Mouse (Mus musculus): ENCODE measurements around the gene Ksr2.
"Not testable (repeated sequence)": the region's sequence is repeated elsewhere in the genome, so short reads cannot be mapped to it uniquely, and the experiment has no call there.

Ksr2 gene

DNA sequence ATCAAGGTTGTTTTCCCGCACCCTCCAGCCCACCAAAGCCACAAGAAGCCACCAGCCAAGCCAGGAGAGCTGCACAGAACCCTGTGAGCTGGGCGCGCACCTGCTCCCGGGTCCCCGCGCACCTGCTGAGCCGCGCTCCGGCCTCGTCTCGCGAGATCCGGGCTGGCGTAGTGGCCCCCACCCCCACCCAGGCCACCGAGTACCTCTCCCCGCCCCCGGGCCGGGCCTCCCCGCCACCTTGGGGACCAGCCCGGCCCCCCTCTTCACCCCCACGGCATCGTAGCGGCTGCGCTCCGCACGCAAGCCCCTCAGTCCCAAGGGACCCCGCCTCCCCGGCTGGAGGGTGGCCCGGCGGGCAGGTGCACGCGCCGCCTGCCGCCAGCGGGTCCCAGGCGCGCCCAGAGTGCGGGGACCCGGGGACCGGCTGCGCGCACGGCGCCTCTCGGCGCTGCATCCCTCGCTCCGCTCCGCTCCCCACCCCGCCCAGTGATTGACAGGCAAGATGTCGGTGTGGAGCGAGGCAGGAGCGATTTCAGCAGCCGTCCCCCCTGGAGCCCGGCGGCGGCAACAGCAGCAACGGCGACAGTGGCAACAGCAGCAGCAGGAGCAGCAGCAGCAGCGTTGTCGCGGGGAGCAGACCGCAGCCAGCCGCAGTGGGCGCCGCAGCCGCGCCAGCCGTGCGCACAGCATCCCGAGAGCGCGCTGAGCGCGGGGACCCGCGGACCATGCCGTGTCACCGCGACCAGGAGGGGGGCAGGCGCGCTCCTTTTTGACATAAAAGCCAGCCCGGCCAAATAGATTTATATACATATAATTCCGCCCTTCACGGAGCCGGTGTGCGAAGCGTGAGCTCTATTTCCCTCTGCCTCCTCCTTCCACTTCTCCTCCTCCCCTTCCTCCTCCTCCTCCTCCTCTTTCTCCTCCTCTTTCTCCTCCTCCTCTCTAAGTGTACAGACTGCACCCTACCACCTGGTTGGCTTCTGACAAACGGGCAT lies at the start of gene Ksr2:
TSS of gene Ksr2 (plus strand) at position 494 of the 995 bp plus-strand sequence.
- peak; percentile 72 for DNase-seq

DNA sequence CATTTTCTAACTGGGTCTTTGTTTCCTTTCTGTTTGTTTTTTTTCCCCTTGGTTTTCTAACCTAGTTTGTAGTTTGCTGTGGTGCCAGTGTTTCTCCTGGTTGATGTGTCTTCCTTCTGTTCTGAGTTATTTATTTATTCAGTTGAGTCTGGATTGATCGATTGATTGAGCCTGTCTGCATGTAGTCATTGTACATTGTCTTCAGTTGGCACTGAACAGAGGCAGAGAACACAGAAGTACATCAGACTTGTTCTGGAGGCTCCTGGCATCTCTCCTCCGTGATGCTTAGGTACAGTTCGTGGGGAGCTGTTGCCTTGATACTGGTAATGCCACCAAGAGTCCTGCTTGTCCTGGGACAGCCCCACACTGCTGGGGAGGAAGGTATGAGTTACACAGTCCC lies 49.0 kb upstream of the Ksr2 start:
- no peak for DNase-seq

DNA sequence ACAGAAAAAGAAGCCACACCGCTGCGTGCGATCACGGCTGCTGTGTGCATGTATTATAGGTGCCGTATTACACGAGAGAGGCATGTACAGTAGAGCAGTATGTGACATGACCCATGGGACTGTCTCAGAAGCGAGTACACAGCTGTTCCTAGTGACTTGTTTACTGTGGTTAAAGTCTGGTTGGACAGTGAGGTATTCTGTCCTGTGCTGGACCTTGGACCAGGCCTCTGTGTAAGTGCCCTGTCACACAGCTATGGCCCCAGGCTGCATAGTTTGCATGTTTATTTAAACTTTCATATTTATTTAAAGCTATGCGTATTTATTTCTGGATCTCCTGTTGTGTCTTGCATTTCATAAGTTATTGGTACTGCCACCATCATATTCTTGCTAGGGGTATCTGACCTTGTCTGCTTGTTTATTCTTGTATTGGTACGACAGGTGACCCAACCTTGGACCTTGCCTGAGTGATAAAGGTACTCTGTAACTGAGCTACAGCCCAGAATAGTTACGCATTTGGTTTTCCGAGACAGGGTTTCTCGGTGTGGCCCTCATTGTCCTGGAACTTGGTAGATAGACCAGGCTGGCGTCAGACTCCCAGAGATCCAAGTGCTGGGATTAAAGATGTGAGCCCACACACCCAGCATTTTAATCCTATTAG lies 47.8 kb upstream of the Ksr2 start:
- DNase-seq: no peak

DNA sequence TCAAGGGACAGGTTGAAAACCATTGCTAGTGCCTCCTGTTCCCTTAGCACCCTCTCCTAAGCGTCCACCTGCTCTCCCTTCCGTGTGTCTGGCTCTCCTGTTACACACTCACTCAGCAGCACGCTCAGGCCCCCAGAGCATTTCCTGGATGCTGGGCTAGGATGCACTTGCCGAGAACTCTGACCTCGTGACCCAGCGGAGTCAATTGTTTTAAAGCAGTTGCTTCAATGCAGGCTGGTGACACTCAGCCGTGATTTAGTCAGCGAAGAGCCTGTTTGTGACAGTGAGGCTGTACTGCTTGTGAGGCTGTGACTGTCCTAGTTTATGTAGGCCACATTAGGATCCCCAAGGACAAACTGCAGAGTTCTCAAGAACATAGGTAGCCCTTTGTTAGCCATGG lies 46.6 kb upstream of the Ksr2 start:
- DNase-seq: no peak

GRCm38 (mm10) chr5:117370592-117370991 lies 43.2 kb upstream of the Ksr2 start:
- no peak for DNase-seq

GRCm38 (mm10) chr5:117373418-117373817 lies 40.4 kb upstream of the Ksr2 start:
- DNase-seq: no peak

DNA sequence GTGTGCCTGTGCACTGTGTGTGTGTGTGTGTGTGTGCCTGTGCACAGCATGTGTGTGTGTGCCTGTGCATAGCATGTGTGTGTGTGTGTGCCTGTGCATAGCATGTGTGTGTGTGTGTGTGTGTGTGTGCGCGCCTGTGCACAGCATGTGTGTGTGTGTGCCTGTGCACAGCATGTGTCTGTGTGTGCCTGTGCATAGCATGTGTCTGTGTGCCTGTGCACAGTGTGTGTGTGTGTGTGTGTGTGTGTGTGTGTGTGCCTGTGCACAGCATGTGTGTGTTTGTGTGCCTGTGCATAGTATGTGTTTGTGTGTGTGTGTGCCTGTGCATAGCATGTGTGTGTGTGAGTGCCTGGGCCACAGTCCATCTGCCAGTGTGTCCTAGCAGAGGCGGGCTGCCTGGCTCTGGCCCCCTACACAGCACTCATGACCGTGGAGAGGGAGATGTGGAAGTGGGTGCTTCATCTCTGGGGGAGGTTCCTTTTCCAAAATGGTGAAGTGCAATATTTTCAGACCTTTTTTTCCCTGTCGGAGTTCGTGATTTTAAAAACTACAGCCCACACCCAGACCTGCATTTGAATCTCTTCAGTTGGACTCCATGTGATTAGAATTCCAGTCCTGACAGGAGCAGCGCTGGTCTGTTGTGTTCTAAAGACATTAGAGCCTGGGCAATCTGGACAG lies 39.3 kb upstream of the Ksr2 start:
- peak; percentile 44 for DNase-seq

GRCm38 (mm10) chr5:117376331-117376761 lies 37.5 kb upstream of the Ksr2 start:
- DNase-seq: peak; percentile 37

GRCm38 (mm10) chr5:117377731-117378130 lies 36.1 kb upstream of the Ksr2 start:
- DNase-seq: not testable (repeated sequence)

GRCm38 (mm10) chr5:117380199-117380598 lies 33.6 kb upstream of the Ksr2 start:
- DNase-seq: no peak

DNA sequence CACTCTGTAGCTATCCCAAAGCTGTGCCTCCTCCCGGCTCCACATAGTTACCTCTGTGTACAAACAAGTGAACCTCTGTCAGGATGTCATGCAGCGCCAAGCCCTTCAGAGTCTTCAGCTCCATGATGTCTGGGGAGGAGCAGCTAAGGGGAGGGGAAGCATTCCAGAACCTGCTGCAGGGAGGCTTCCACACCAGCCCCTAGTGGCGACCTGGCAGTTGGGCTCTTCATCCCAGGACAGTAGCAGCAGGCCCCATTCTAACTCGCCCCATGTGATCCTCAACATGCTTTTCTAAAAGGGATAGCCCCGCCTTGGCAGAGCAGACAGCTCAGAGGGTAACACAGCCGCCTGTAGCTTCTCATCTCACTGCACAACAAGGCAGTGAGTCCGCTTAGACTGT lies 32.0 kb upstream of the Ksr2 start:
- no peak for DNase-seq

DNA sequence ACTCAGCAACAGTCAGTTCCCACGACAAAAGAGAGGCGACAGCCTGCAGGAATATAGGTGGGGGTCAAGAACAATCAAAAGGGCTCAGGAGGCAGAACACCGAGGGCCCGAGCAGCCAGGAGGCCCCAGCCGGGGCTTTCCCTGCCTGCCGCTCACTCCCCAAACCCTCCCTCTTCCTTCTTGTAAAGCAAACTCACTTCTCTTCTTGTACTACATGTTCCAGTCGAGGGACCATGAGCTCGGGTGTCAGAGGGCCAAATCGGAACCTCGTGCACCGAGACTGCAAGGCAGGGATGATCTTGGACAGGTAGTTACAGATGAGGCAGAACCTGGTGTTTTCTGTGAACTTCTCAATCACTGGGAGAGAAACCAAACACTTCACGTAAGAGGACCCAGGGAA lies 30.6 kb upstream of the Ksr2 start:
- no peak for DNase-seq

DNA sequence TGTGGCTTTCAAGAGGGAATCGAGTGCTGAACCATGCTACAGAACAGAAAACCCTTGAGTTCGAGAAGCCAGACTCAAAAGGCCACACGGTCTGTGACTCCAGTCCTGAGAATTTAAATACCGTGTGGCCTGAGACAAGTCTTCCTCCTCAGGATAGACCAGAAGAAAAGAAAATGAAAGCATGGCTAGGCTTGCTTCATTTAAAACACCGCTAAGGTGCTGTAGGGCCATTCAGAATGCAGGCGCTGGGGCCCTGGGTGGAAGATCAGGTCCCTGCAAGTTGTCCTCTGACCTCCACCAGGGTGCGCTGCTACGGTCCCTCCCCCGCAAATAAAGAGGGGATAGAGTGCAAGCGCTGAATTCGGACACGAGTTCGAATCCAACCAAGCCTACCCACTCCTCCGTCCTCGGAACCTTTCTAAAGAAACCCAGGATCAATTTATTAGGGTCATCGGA lies 25.5 kb upstream of the Ksr2 start:
- no peak for DNase-seq

DNA sequence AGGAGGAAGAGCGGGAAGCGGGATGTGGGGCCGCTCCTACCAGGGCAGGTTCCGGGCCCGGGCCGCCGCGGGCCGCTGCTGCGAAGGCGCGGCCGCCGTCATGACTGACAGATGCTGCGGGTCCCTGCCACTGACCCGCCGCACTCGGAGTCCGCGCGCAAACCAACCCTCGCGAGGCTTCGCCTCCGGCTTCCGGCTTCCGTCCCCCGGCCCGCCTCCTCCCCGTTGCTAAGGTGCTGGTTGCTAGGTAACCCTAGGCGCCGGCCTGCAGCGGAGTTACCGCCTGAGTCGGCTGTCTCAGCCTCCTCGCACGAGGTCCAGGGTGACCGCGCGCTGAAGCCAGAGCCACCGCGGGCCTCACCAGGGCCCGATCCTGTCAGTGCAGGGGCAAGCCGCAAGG lies 24.9 kb upstream of the Ksr2 start, which contains the start of gene Rfc5:
TSS of gene Rfc5 (minus strand) at position 171 of the 400 bp plus-strand sequence.
- DNase-seq: peak; percentile 93

- DNase-seq: no peak
Observed at GRCm38 (mm10) chr5:117390895-117391294, 22.9 kb upstream of the Ksr2 start.

DNA sequence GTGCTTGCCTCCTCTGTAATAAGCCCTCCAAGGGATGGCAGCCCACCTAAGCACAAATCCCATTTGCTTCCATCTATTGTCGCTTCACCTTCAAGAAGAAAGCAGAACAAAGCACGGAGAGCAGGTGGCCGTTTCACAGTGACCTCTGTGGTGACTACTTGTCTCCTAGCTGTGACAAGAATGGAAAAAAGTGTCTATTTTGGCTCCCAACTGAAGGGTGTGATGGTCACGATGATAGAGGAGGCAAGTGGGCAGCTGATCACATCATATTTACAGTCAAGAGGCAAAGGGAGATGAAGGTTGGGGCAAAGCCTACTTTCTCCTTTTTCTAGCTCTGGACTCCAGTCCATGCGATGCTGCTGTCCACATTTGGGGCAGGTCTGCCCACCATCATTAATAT lies 18.0 kb upstream of the Ksr2 start:
- no peak for DNase-seq

GRCm38 (mm10) chr5:117396596-117397014 lies 17.2 kb upstream of the Ksr2 start:
- no peak for DNase-seq

GRCm38 (mm10) chr5:117397371-117397770 lies 16.4 kb upstream of the Ksr2 start:
- no peak for DNase-seq

GRCm38 (mm10) chr5:117398007-117398550 lies 15.7 kb upstream of the Ksr2 start:
- DNase-seq: no peak

GRCm38 (mm10) chr5:117399281-117399680 lies 14.5 kb upstream of the Ksr2 start:
- DNase-seq: no peak

DNA sequence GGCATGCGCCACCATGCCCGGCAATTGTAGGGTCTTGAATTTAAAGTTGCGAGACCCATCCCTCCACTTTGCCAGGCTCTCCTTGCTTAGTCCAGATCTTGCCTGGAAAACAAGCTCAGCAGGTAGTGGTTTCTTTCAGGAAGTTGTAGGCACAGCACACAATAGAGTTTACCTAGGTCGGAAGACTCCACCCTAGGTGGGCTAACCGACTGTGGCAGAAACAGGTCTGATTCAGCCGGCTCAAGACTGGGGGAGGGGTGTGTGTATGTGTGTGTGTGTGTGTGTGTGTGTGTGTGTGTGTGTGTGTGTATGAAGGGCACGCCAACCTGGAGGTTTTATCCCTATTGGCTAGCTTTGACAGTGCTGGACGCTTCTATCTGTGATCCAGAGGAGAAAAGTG lies 10.2 kb upstream of the Ksr2 start:
- no peak for DNase-seq

- not testable (repeated sequence) for DNase-seq
Observed at GRCm38 (mm10) chr5:117404671-117405070, 9.1 kb upstream of the Ksr2 start.

DNA sequence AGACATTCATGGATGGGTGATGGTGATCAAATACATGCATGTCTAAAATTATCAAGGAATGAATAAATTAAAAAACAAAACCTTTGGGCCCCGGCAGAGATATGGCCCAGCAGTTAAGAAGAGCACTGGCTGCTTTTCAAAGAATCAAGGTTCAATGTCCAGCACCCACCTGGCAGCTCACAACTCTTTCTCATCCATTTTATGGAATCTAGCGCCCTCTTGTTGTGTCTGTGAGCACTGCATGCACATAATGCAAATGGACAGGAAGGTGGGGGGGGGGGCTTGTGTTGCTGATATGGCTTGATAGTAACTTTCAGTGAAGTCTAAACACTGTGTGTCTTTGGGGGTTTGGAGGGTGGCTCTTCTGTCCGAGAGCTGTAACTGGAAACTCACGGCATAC lies 5.6 kb upstream of the Ksr2 start:
- no peak for DNase-seq

All from layer of hippocampus, adult 9-11 months (tissue).